Mouse (Mus musculus): ENCODE results near the gene Ptprg. TPM values are rescaled to one million over a fixed set of nuclear protein-coding genes. Genes with fewer than 3 reads are reported as not detected.

Ptprg gene
- total RNA-seq, 1 experiment from 2014 or later = not detected

GRCm38 (mm10) chr14:11609857-11610582 lies 56.7 kb downstream of the Ptprg start:
- no peak for ATAC-seq (ENCODE audit: extremely low read depth, insufficient number of reproducible peaks, low FRiP score, poor library complexity, severe bottlenecking)

- ATAC-seq (ENCODE audit: extremely low read depth, insufficient number of reproducible peaks, low FRiP score, poor library complexity, severe bottlenecking) = no peak
Measured at GRCm38 (mm10) chr14:11612426-11612825, 59.1 kb downstream of the Ptprg start.

GRCm38 (mm10) chr14:11613146-11613545 lies 59.8 kb downstream of the Ptprg start:
- ATAC-seq (ENCODE audit: extremely low read depth, insufficient number of reproducible peaks, low FRiP score, poor library complexity, severe bottlenecking) = no peak

GRCm38 (mm10) chr14:11615697-11616096 lies 62.4 kb downstream of the Ptprg start:
- ATAC-seq (ENCODE audit: extremely low read depth, insufficient number of reproducible peaks, low FRiP score, poor library complexity, severe bottlenecking) = no peak

- no peak for ATAC-seq (ENCODE audit: extremely low read depth, insufficient number of reproducible peaks, low FRiP score, poor library complexity, severe bottlenecking)
Measured at GRCm38 (mm10) chr14:11617362-11617761, 64.0 kb downstream of the Ptprg start.

- ATAC-seq (ENCODE audit: extremely low read depth, insufficient number of reproducible peaks, low FRiP score, poor library complexity, severe bottlenecking) = no peak
Measured at GRCm38 (mm10) chr14:11618140-11618705, 64.9 kb downstream of the Ptprg start.

- no peak for ATAC-seq (ENCODE audit: extremely low read depth, insufficient number of reproducible peaks, low FRiP score, poor library complexity, severe bottlenecking)
Measured at GRCm38 (mm10) chr14:11619606-11620005, 66.3 kb downstream of the Ptprg start.

- no peak for ATAC-seq (ENCODE audit: extremely low read depth, insufficient number of reproducible peaks, low FRiP score, poor library complexity, severe bottlenecking)
Measured at GRCm38 (mm10) chr14:11620314-11620713, 67.0 kb downstream of the Ptprg start.

GRCm38 (mm10) chr14:11620962-11621568 lies 67.7 kb downstream of the Ptprg start:
- no peak for ATAC-seq (ENCODE audit: extremely low read depth, insufficient number of reproducible peaks, low FRiP score, poor library complexity, severe bottlenecking)

GRCm38 (mm10) chr14:11623576-11623975 lies 70.2 kb downstream of the Ptprg start:
- no peak for ATAC-seq (ENCODE audit: extremely low read depth, insufficient number of reproducible peaks, low FRiP score, poor library complexity, severe bottlenecking)

GRCm38 (mm10) chr14:11630736-11631135 lies 77.4 kb downstream of the Ptprg start:
- ATAC-seq (ENCODE audit: extremely low read depth, insufficient number of reproducible peaks, low FRiP score, poor library complexity, severe bottlenecking) = no peak

- no peak for ATAC-seq (ENCODE audit: extremely low read depth, insufficient number of reproducible peaks, low FRiP score, poor library complexity, severe bottlenecking)
Measured at GRCm38 (mm10) chr14:11631505-11631904, 78.2 kb downstream of the Ptprg start.

GRCm38 (mm10) chr14:11637673-11638072 lies 84.3 kb downstream of the Ptprg start:
- no peak for ATAC-seq (ENCODE audit: extremely low read depth, insufficient number of reproducible peaks, low FRiP score, poor library complexity, severe bottlenecking)

- no peak for ATAC-seq (ENCODE audit: extremely low read depth, insufficient number of reproducible peaks, low FRiP score, poor library complexity, severe bottlenecking)
Measured at GRCm38 (mm10) chr14:11639366-11639765, 86.0 kb downstream of the Ptprg start.

GRCm38 (mm10) chr14:11640372-11640771 lies 87.0 kb downstream of the Ptprg start:
- no peak for ATAC-seq (ENCODE audit: extremely low read depth, insufficient number of reproducible peaks, low FRiP score, poor library complexity, severe bottlenecking)

- ATAC-seq (ENCODE audit: extremely low read depth, insufficient number of reproducible peaks, low FRiP score, poor library complexity, severe bottlenecking) = no peak
Measured at GRCm38 (mm10) chr14:11640996-11641395, 87.7 kb downstream of the Ptprg start.

GRCm38 (mm10) chr14:11642977-11643376 lies 89.6 kb downstream of the Ptprg start:
- ATAC-seq (ENCODE audit: extremely low read depth, insufficient number of reproducible peaks, low FRiP score, poor library complexity, severe bottlenecking) = no peak

- ATAC-seq (ENCODE audit: extremely low read depth, insufficient number of reproducible peaks, low FRiP score, poor library complexity, severe bottlenecking) = no peak
Measured at GRCm38 (mm10) chr14:11657374-11657773, 104.0 kb downstream of the Ptprg start.

GRCm38 (mm10) chr14:11663661-11664215 lies 110.4 kb downstream of the Ptprg start:
- no peak for ATAC-seq (ENCODE audit: extremely low read depth, insufficient number of reproducible peaks, low FRiP score, poor library complexity, severe bottlenecking)

- ATAC-seq (ENCODE audit: extremely low read depth, insufficient number of reproducible peaks, low FRiP score, poor library complexity, severe bottlenecking) = no peak
Measured at GRCm38 (mm10) chr14:11664302-11664701, 111.0 kb downstream of the Ptprg start.

Data from neutrophil, adult 5-6 weeks (primary cell).